Mouse (Mus musculus) naive thymus-derived CD4-positive, alpha-beta T cell, adult 2 months (primary cell): ENCODE measurements around the gene Pigm.

ENCODE experiments used
- DNase-seq: peaks from one replicate; pipeline ENCODE4 v3.0.0-alpha.2; 2011; ENCODE audit warnings: low read depth

Gene Pigm

GRCm38 (mm10) chr1:172414231-172414585, 37.9 kb downstream of the Pigm start:
- DNase-seq: no peak

- no peak for DNase-seq
Observed at GRCm38 (mm10) chr1:172415061-172415460, 38.7 kb downstream of the Pigm start.

GRCm38 (mm10) chr1:172418173-172418572, 41.8 kb downstream of the Pigm start:
- DNase-seq: no peak

- no peak for DNase-seq
Observed at GRCm38 (mm10) chr1:172418642-172419041, 42.3 kb downstream of the Pigm start.

GRCm38 (mm10) chr1:172420181-172420580, 43.8 kb downstream of the Pigm start:
- no peak for DNase-seq

GRCm38 (mm10) chr1:172423393-172423792, 47.0 kb downstream of the Pigm start:
- DNase-seq: no peak

- DNase-seq: no peak
Observed at GRCm38 (mm10) chr1:172426419-172426818, 50.1 kb downstream of the Pigm start.

- no peak for DNase-seq
Observed at GRCm38 (mm10) chr1:172427841-172428240, 51.5 kb downstream of the Pigm start.

- DNase-seq: no peak
Observed at GRCm38 (mm10) chr1:172428614-172429013, 52.3 kb downstream of the Pigm start.

GRCm38 (mm10) chr1:172430731-172431220, 54.4 kb downstream of the Pigm start:
- DNase-seq: no peak

- DNase-seq: no peak
Observed at GRCm38 (mm10) chr1:172431836-172432586, 55.7 kb downstream of the Pigm start.

GRCm38 (mm10) chr1:172432587-172432955, 56.2 kb downstream of the Pigm start:
- DNase-seq: no peak

GRCm38 (mm10) chr1:172433012-172433850, 56.9 kb downstream of the Pigm start:
- no peak for DNase-seq
